Mouse (Mus musculus): Measurements from ENCODE around the gene Nampt. TPM values are rescaled to one million over a fixed set of nuclear protein-coding genes. Genes with fewer than 3 reads are reported as not detected.

The Nampt gene
- polyA plus RNA-seq, 1 experiment from 2014 or later = 28.4 TPM

DNA sequence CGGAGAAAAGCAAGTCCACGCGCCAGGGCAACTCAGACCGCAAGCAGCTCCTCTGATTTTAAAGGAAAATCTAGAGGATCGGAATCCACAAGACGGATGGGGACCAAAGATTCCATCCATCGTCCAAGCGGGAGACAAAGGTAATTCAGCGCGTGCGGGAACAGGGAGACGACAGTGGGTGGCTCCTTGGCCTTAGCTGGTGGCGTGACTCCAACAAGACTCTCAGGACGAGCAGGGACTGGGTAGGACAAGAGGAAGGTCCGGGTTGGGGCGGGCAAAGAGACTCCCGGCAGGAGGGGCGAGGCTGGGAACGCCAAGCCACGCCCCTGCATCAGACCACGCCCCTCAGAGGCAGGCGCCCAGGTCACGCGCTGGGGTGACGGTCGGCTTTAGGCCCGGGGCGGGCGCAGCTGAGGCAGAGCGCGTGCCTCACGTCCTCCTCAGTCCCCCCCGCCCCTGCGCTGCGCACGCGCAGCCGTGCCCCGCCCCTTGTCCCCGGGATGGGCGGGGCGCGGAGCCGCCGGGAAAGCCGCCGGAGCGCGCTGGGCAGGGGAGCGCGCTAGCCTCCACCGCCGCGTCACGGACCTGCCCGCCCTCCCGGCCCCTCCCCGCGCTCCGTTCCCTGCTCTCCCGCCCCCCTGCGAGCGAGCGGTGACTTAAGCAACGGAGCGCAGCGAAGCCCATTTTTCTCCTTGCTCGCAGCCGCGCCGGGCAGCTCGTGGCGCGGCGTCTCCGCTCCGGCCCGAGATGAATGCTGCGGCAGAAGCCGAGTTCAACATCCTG lies 669 bp downstream of the Nampt start:
- under 1% methylated on average over 36 of the region's 80 CpGs for WGBS
- Histone ChIP-seq H3K27ac (ENCODE audit: low read depth) (peak overlapping the region; percentile 97), H3K27me3 (replicated peaks; ENCODE audit: control insufficient read depth, insufficient read depth, low read length) (no peaks in the 10 kb centered on the region), H3K36me3 (ENCODE audit: control insufficient read depth, insufficient read depth, low read length) (peaks cover 4% of the 10 kb centered on the region), H3K4me3 (ENCODE audit: low read depth, low read length) (peak overlapping the region; percentile 78), H3K9ac (ENCODE audit: low read length) (peak overlapping the region; percentile 72), H3K4me2 (ENCODE audit: low read length) (peak overlapping the region; percentile 74), H3K9me3 (ENCODE audit: control insufficient read depth, low read length) (no peaks in the 10 kb centered on the region), H3K4me1 (replicated peaks; ENCODE audit: control insufficient read depth, insufficient read depth, low read length) (peaks cover 3% of the 10 kb centered on the region; the same call in 1 of the 2 replicates)
- ATAC-seq (replicated peaks; ENCODE audit: low FRiP score, low TSS enrichment, low read depth) (peak; percentile 95), DNase-seq (ENCODE audit: low spot score) (peak; percentile 99)

DNA sequence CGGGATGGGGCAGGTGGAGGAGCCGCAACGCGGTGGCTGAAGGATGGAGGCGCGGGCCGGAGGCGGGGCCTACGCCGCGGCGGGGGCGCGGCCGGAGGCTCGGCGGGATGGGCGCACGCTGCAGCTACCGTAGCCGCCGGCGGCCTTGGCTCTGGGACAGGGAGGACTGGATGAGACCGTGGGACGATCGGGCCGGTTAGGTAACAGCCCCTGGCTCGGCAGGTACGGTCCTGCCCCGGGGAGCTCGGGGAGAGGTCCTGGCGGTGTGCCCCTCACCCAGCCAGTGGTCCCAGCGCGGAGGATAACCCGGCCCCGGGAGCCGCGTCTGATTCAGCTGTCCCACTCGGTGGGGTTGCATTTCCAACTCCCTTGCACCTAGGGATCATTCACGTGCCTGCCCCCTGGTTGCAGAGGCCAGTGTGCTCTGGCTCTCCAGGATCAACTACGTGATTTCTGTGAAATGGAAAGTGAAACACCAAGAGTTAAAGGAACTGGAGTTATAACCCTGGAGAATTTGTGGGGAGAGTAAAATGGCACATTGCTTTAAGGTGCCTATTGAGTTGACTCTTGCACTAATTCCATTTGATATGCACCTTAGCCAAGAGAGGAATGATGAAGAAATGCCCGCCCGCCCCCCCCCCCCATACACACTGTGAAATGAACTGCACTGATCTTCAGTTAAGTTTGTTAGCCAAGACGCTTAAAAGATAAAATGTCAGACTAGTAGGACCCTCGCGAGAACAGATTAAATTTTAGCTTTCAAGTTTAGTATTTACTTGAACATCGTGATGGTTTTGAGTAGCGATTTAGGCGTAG lies 1.6 kb downstream of the Nampt start:
- H3K4me1 ChIP-seq (replicated peaks; ENCODE audit: control insufficient read depth, insufficient read depth, low read length) = peaks cover 3% of the 10 kb centered on the region; the same call in 1 of the 2 replicates
- H3K9ac ChIP-seq (ENCODE audit: low read length) = peak overlapping the region; percentile 72
- H3K27ac ChIP-seq (ENCODE audit: low read depth) = peak overlapping the region; percentile 97
- H3K36me3 ChIP-seq (ENCODE audit: control insufficient read depth, insufficient read depth, low read length) = peaks cover 4% of the 10 kb centered on the region
- peak overlapping the region; percentile 78 for H3K4me3 ChIP-seq (ENCODE audit: low read depth, low read length)
- WGBS = 2% methylated on average over 48 of the region's 49 CpGs
- DNase-seq (ENCODE audit: low spot score) (peak; percentile 83), ATAC-seq (replicated peaks; ENCODE audit: low FRiP score, low TSS enrichment, low read depth) (peak; percentile 84)
- peak overlapping the region; percentile 58 for H3K4me2 ChIP-seq (ENCODE audit: low read length)
- no peaks in the 10 kb centered on the region for H3K9me3 ChIP-seq (ENCODE audit: control insufficient read depth, low read length)
- no peaks in the 10 kb centered on the region for H3K27me3 ChIP-seq (replicated peaks; ENCODE audit: control insufficient read depth, insufficient read depth, low read length)

DNA sequence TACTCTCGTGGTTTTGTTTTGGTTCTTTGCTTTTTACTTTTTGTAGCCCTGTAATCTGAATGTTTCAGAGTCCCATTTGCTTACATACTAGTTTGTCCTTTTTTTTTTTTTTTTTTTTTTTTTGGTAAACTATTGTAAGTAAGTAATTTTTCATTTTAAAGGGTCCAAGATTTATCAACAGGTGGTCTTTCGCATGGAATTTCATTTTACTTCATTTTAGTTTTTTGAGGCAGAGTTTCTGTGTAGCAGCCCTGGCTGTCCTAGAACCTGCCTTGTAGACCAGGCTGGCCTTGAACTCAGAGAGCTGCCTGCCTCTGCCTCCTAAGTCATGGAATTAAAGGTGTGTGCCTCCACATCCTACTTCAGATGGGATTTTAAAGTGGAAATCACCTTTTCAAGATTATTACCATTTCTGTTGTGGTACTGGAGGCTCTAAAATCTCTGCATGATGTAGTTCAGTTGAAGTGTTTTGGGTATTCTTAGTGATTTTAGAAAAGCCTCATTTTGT lies 2.2 kb downstream of the Nampt start:
- Histone ChIP-seq H3K4me3 (ENCODE audit: low read depth, low read length) (peak overlapping the region; percentile 78), H3K9ac (ENCODE audit: low read length) (no peak overlapping the region; the same call in 1 of the 2 replicates), H3K27me3 (replicated peaks; ENCODE audit: control insufficient read depth, insufficient read depth, low read length) (no peaks in the 10 kb centered on the region), H3K4me1 (replicated peaks; ENCODE audit: control insufficient read depth, insufficient read depth, low read length) (peaks cover 3% of the 10 kb centered on the region; the same call in 1 of the 2 replicates), H3K36me3 (ENCODE audit: control insufficient read depth, insufficient read depth, low read length) (peaks cover 4% of the 10 kb centered on the region), H3K9me3 (ENCODE audit: control insufficient read depth, low read length) (no peaks in the 10 kb centered on the region), H3K27ac (ENCODE audit: low read depth) (no peak overlapping the region), H3K4me2 (ENCODE audit: low read length) (peak overlapping the region; percentile 58)
- DNase-seq (ENCODE audit: low spot score) (no peak), ATAC-seq (replicated peaks; ENCODE audit: low FRiP score, low TSS enrichment, low read depth) (no peak)
- 43% methylated on average over 2 of the region's 2 CpGs for WGBS

DNA sequence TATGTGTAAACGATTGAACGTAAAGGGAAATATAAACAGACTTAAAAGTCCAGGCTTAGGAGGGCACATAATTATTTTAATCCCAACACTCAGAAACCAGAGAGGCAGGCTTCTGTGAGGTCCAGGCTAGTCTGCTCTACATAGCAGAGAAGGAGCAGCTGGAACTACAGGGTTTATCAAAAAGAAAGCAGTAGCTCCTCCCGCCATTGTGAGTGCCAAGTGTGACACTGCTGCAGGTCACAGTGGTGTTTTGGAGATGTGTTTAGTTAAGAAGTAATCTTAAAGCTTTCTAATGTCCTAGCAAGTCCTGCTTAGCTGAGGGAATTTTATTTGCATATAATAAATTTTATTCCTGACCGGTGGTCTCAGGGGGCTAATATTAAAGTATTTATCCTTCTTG lies 2.7 kb downstream of the Nampt start:
- Histone ChIP-seq H3K4me1 (replicated peaks; ENCODE audit: control insufficient read depth, insufficient read depth, low read length) (peaks cover 3% of the 10 kb centered on the region; the same call in 1 of the 2 replicates), H3K4me3 (ENCODE audit: low read depth, low read length) (no peak overlapping the region), H3K36me3 (ENCODE audit: control insufficient read depth, insufficient read depth, low read length) (peaks cover 4% of the 10 kb centered on the region), H3K9me3 (ENCODE audit: control insufficient read depth, low read length) (no peaks in the 10 kb centered on the region), H3K27me3 (replicated peaks; ENCODE audit: control insufficient read depth, insufficient read depth, low read length) (no peaks in the 10 kb centered on the region), H3K27ac (ENCODE audit: low read depth) (no peak overlapping the region), H3K4me2 (ENCODE audit: low read length) (no peak overlapping the region), H3K9ac (ENCODE audit: low read length) (no peak overlapping the region)
- 56% methylated on average over 4 of the region's 4 CpGs for WGBS
- ATAC-seq (replicated peaks; ENCODE audit: low FRiP score, low TSS enrichment, low read depth) (no peak), DNase-seq (ENCODE audit: low spot score) (no peak)

DNA sequence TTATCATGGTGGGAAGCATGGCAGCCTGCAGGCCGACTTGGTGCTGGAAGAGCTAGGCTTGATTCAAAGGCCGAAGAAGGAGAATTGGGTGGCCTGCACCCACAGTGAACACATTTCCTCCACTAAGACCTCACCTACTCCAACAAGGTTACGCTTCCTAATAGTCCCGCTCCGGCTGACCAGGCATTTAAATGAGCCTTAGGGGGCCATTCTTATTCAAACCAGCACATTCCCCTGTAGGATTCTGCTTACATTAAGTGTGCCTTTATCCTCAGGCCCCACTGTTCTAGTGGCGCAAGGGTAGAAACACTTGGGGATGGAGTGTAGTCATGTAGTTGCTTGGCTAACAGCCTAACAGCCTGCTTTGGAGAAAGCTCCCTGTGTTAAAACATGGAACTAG lies 5.2 kb downstream of the Nampt start:
- no peak overlapping the region for H3K4me3 ChIP-seq (ENCODE audit: low read depth, low read length)
- H3K27me3 ChIP-seq (replicated peaks; ENCODE audit: control insufficient read depth, insufficient read depth, low read length) = no peaks in the 10 kb centered on the region
- no peaks in the 10 kb centered on the region for H3K9me3 ChIP-seq (ENCODE audit: control insufficient read depth, low read length)
- peaks cover 3% of the 10 kb centered on the region; the same call in 1 of the 2 replicates for H3K4me1 ChIP-seq (replicated peaks; ENCODE audit: control insufficient read depth, insufficient read depth, low read length)
- WGBS = 93% methylated on average over 6 of the region's 6 CpGs
- no peak overlapping the region for H3K4me2 ChIP-seq (ENCODE audit: low read length)
- peaks cover 4% of the 10 kb centered on the region for H3K36me3 ChIP-seq (ENCODE audit: control insufficient read depth, insufficient read depth, low read length)
- H3K9ac ChIP-seq (ENCODE audit: low read length) = no peak overlapping the region
- H3K27ac ChIP-seq (ENCODE audit: low read depth) = no peak overlapping the region
- no peak for DNase-seq (ENCODE audit: low spot score)
- ATAC-seq (replicated peaks; ENCODE audit: low FRiP score, low TSS enrichment, low read depth) = no peak

DNA sequence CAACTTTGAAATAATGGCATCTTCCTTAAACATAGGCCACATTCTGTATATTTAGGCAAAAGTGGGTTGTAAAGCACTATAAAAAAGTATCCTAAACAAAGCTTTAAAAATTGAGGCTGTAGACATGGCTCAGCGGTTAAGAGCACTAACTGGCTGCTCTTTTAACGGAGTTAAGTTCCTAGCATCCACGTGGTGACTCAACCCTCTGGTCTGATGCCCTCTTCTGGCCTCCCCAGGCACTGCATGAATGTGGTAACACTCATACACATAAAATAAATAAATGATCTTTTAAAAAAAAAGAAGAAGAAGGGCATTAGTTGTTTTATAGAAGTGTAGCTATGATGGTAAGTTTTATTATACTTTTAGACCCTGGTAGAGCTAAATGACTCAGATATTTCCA lies 7.6 kb downstream of the Nampt start:
- Histone ChIP-seq H3K4me3 (ENCODE audit: low read depth, low read length) (no peak overlapping the region), H3K9me3 (ENCODE audit: control insufficient read depth, low read length) (no peaks in the 10 kb centered on the region), H3K4me1 (replicated peaks; ENCODE audit: control insufficient read depth, insufficient read depth, low read length) (no peaks in the 10 kb centered on the region), H3K36me3 (ENCODE audit: control insufficient read depth, insufficient read depth, low read length) (peaks cover 8% of the 10 kb centered on the region), H3K4me2 (ENCODE audit: low read length) (no peak overlapping the region), H3K27ac (ENCODE audit: low read depth) (no peak overlapping the region), H3K27me3 (replicated peaks; ENCODE audit: control insufficient read depth, insufficient read depth, low read length) (no peaks in the 10 kb centered on the region), H3K9ac (ENCODE audit: low read length) (no peak overlapping the region)
- WGBS = 33% methylated on average over 3 of the region's 3 CpGs
- ATAC-seq (replicated peaks; ENCODE audit: low FRiP score, low TSS enrichment, low read depth) (no peak), DNase-seq (ENCODE audit: low spot score) (peak; percentile 58)

DNA sequence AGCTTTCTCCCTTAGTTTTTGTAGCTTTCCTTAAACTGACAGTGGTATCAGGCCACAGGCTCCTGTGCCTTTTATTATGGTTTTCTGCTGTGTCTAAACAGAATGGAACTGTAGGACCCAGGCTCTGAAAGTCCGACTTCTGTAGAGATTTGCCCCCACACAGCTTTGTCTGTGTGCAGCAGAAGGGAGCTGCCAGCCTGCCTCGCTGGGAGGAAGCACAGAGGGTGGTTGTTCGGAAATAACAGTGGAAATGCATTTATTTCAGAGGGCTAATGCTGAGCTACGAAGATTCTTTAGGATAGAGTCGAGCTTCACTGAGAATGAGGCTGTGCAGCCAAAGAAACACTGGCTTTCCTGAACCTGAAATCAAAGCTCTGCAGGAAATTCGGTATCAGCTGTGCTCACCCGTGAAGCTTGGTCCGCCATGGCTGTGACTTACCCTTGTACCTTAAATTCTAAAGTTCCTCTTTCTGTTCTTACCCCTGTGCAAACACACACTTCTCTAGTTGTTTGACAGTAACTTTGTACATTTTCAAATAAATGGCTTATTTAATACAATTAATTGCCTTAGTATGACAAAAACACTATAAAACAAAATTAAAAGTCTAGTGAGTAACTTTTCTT lies 8.9 kb downstream of the Nampt start:
- DNase-seq (ENCODE audit: low spot score) = no peak
- no peak for ATAC-seq (replicated peaks; ENCODE audit: low FRiP score, low TSS enrichment, low read depth)

DNA sequence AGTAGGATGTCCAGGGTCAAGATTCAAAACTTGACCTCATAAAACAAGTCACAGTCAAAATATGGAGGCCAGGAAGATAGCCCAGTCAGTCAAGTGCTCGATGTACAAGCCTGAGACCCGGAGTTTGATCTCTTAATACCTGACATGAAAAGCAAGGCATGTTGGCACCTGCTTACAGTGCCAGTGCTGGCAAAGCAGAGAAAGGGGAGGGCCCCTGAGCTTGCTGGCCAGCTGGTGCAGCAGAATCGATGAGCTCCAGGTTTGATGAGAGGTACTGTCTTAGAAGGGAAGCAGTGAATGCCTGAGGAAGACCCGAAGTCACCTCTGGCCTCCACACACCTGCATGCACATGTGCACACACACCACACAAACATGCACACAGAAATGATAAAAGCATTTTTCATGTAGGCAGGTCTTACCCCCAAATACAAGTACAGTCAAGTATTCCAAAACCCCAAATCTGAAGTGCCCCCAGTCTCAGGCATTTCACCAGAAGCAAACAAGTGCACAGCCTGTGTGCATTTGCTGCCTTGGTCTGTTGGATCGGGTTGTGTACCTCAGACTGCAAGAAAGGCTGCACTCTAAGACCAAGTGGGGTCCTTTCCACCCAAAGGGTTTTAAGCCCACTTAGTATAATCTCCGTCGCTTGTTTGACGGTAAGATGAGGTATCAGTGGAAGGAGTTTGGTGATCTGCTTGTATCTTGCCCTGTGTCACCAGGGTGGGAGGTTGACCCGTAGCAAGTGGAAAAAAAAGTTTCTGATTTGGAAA lies 10.2 kb downstream of the Nampt start:
- ATAC-seq (replicated peaks; ENCODE audit: low FRiP score, low TSS enrichment, low read depth) = no peak
- Histone ChIP-seq H3K36me3 (ENCODE audit: control insufficient read depth, insufficient read depth, low read length) (peaks cover 11% of the 10 kb centered on the region), H3K4me1 (replicated peaks; ENCODE audit: control insufficient read depth, insufficient read depth, low read length) (no peaks in the 10 kb centered on the region), H3K4me3 (ENCODE audit: low read depth, low read length) (no peak overlapping the region), H3K4me2 (ENCODE audit: low read length) (no peak overlapping the region), H3K9me3 (ENCODE audit: control insufficient read depth, low read length) (no peaks in the 10 kb centered on the region), H3K27ac (ENCODE audit: low read depth) (no peak overlapping the region), H3K9ac (ENCODE audit: low read length) (no peak overlapping the region), H3K27me3 (replicated peaks; ENCODE audit: control insufficient read depth, insufficient read depth, low read length) (no peaks in the 10 kb centered on the region)
- WGBS = 80% methylated on average over 9 of the region's 9 CpGs
- no peak for DNase-seq (ENCODE audit: low spot score)

More for the DNA sequence above, 8.9 kb downstream of the Nampt start:
- no peaks in the 10 kb centered on the region for H3K4me1 ChIP-seq (replicated peaks; ENCODE audit: control insufficient read depth, insufficient read depth, low read length)
- H3K9me3 ChIP-seq (ENCODE audit: control insufficient read depth, low read length) = no peaks in the 10 kb centered on the region
- H3K4me2 ChIP-seq (ENCODE audit: low read length) = no peak overlapping the region
- H3K27ac ChIP-seq (ENCODE audit: low read depth) = no peak overlapping the region
- no peak overlapping the region for H3K4me3 ChIP-seq (ENCODE audit: low read depth, low read length)
- H3K27me3 ChIP-seq (replicated peaks; ENCODE audit: control insufficient read depth, insufficient read depth, low read length) = no peaks in the 10 kb centered on the region
- no peak overlapping the region for H3K9ac ChIP-seq (ENCODE audit: low read length)
- H3K36me3 ChIP-seq (ENCODE audit: control insufficient read depth, insufficient read depth, low read length) = peaks cover 11% of the 10 kb centered on the region
- 77% methylated on average over 8 of the region's 8 CpGs for WGBS

Measured in intestine, embryonic 14.5 days (tissue).